Mouse (Mus musculus): Measurements from ENCODE around the gene Ints1.
A peak's percentile ranks its signal among the peaks of the same experiment; 100 is the strongest.
"Not testable (repeated sequence)": the region's sequence is repeated elsewhere in the genome, so short reads cannot be mapped to it uniquely, and the experiment has no call there.

Ints1 gene

DNA sequence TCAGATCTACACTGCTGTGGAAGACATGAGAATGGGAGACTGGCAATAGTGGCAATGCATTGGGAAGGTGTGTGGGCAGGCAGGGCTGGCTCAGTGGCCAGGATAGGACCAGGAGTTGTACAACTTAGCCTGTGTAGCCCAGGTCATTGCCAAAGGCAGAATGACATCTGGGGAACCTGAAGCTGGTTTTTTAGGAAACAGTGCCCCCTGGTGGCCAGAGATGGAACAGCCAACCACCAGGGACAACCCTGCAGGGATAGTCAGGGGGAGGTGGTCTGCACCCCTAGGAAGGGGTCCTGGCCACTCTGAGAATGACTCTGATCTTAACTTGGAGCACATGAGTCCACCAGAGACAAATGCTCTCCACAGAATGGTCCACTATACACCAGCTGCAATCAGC, 24.9 kb downstream of the Ints1 start:
- peak; percentile 61 for DNase-seq

GRCm38 (mm10) chr5:139749413-139750125, 25.9 kb downstream of the Ints1 start:
- no peak for DNase-seq

DNA sequence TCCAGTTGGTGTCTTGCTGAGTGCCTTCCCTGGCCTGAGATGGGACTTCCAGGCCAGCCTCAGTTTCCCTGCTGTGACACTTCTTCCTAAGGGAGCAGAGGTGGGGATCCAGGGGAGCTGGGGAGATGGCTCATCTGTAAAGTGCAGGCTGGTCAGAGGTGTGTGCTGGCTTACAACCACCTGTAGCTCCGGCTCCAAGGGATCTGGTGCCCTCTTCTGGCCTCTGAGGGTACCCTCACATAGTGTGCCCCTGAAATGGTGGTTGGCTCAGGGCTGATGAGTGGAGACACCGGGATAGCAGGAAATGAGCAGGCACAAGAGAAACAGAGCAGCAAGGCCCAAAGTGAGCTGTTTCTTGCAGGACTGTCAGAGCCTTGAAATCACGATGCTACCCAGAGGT, 29.7 kb downstream of the Ints1 start:
- peak; percentile 59 for DNase-seq

- DNase-seq = not testable (repeated sequence)
Measured at GRCm38 (mm10) chr5:139742640-139743039, 32.8 kb downstream of the Ints1 start.

DNA sequence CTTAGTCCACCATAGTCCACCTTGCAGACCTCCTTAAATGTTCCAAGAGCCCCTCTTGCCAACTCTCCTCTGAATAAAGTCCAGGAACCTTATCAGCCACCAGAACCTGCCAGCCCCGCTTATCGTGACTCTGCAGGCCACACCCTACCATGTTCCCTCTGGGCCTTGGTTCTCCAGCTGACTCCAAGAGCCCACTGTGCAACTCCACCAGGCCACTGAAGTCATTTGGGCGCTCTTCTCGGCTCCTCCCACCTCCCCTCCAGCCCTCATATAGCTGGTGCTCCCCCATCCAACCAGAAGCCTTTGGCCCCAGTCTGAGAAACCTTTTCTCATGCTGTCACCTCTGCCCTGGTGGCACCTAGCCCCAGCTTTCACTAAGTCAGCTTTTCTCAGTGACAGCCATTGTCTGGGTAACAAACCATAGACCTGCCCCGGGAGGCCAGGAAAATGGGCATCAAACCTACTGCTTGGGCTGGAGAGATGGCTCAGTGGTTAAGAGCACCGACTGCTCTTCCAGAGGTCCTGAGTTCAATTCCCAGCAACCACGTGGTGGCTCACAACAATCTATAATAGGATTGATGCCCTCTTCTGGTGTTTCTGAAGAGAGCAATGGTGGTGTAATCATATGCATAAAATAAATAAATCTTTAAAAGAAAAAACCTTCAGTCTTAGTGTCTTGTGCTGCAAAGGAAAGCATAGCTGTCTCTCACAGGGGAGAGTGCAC, 36.7 kb downstream of the Ints1 start:
- no peak for DNase-seq

DNA sequence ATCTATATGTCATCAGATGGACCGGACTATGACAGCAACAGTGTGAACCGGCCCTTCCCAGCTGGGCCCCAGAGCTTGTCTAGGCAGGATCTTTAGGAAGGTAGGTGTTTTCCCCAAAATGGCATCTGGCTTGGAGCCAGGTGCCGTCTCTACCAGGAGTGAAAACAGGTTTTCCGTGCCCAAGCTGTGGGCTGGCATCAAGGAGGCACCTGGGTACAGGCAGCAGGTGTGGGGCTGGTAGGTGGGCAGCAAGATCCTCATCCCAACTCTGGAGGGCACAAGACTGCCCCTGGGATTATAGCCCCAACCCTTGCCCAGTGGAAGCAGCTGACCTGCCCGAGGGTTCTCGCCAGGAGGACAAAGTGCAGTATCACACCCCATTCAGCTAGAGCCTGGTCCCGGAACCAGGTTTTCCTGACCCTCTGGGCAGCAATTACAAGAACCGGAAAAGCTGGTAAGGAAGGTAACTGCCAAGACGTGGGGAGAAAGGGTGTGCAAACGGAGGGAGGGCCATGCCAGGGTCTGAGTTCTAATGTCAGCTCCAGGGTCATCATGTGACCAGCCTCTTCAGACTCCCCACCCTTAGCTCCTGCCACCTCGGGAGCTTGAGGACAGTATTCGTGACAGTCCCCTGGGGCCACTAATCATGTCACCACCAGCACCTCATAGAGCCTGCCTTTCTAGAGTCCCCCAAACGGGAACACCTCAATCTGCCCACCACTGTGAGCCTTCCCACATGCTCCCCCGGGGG, 37.5 kb downstream of the Ints1 start:
- DNase-seq = no peak

DNA sequence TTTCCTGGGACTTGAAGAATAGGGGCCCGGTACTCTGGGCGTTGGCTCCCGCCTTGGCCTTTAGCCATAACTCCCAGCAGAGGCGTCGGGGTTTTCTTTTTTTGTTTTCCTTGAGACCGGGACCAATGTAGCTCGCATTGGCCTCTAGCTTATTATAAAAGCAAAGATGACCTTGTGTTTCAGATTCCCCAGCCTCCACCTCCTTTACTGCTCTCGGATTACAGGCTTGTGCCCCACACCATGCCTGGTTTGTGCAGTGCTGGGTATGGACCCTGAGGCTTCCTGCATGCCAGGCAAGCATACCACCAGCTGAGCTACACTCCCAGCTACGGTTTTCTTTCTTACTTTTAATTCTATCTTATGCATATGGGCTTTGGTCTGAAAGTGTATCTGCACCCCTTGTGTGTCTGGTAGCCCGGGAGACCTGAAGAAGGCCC, 39.0 kb downstream of the Ints1 start:
- no peak for DNase-seq

- peak; percentile 81 for DNase-seq
Measured at GRCm38 (mm10) chr5:139735677-139736503, 39.6 kb downstream of the Ints1 start, which contains the start of gene Micall2. Micall2 (minus strand) TSS chr5:139736336.

- no peak for DNase-seq
Measured at GRCm38 (mm10) chr5:139734746-139735145, 40.7 kb downstream of the Ints1 start.

DNA sequence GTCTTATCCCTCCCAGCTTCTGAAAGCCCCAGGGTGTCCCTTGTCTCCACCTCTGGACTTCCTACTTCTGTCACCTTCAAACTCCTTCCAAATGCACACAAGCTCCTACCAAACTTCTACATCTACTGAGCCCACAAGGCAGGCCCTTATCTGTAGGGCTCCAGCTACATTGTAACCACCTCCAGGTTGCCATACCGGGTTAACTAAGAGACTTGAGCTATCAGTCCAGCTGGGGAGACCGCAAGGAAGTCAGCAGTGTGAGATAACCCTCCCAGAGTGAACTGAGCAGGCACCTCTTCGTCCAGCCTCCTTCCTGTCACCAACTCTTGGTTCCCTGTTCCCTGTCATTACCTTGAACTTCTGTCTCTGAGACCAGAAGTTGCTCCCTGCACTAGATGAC, 41.5 kb downstream of the Ints1 start:
- no peak for DNase-seq

DNA sequence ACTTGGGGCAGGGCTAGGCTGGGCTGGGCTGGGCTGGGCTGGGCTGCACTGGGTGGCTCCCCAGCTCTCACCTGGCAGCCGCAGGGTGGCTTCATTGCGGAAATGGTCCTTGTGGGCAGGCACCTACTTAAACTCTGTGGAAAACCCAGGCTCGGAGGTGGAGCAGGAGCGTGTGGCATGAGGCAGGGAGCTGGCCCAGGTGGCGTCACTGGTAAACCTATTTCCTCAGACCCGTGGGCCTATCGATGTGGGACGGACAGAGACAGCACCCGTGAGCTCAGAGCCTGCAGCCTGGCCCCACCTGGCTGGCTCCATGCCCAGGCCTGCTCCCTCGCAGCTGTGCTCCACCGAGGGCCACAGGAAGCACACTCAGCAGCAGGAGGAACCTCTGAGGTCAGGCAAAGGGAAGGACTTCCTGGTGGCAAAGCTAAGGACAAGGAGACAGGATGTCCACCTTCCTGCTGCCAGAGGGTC, 42.8 kb downstream of the Ints1 start:
- no peak for DNase-seq

DNA sequence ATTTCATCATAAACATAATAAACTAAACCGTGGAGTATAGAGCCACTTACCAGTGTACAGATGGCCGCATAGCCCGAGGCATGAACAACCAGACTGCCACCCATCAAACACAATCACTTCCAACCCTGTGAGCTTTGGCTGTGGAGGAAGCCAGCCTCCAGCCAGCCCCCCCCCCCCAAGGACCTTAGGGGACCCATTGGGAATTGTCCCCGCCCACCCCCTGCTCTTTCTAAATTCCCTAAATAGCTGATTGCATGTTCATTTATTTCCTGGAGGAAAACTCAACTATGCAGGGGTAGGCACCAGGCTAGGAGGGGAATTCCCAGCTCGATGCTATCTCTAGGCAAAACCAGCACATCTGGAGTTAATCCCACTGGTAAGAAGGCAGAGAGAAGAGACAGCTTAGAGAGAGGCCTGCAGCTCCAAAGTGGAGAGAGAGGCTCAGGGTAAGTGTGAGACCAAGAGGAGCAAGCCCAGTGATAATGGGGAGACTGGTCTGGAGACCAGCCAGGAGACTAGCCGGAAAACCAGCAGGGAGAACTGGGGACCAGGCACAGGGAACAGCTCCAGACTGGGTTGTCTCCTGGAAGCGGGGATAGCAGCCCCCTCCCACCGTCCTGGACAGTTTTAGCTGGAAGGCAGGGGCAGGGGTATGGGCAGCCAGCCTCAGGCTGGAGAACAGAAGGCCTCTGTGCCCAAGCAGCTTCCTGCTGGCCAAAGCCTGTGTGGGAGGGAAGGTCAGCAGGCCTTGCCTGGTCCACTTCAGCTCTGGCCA, 44.6 kb downstream of the Ints1 start:
- DNase-seq = no peak

DNA sequence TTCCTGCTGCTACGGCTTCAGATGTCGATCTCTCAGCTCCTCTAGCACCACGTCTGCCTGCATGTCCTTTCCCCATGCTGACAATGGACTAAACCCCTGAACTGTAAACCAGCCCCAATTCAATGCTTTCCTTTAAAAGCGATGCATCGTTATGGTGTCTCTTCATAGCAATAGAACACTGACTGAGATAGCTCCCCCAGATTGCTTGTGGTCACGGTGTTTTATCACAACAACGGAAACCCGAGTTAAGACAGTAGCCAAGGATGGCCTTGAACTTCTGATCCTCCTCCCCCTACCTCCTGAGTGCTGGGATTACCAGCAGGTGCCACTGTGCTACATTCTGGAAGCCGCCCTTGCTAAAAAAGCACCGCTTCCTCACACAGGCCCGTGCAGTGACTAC, 48.2 kb downstream of the Ints1 start:
- no peak for DNase-seq

GRCm38 (mm10) chr5:139726186-139726585, 49.3 kb downstream of the Ints1 start:
- DNase-seq = no peak

GRCm38 (mm10) chr5:139724336-139725116, 50.9 kb downstream of the Ints1 start:
- DNase-seq = no peak

GRCm38 (mm10) chr5:139723113-139723512, 52.4 kb downstream of the Ints1 start:
- no peak for DNase-seq

GRCm38 (mm10) chr5:139722709-139723108, 52.8 kb downstream of the Ints1 start:
- no peak for DNase-seq

- DNase-seq = no peak
Measured at GRCm38 (mm10) chr5:139718949-139719348, 56.5 kb downstream of the Ints1 start.

- no peak for DNase-seq
Measured at GRCm38 (mm10) chr5:139718540-139718939, 56.9 kb downstream of the Ints1 start.

GRCm38 (mm10) chr5:139717723-139718122, 57.8 kb downstream of the Ints1 start:
- DNase-seq = peak; percentile 46

DNA sequence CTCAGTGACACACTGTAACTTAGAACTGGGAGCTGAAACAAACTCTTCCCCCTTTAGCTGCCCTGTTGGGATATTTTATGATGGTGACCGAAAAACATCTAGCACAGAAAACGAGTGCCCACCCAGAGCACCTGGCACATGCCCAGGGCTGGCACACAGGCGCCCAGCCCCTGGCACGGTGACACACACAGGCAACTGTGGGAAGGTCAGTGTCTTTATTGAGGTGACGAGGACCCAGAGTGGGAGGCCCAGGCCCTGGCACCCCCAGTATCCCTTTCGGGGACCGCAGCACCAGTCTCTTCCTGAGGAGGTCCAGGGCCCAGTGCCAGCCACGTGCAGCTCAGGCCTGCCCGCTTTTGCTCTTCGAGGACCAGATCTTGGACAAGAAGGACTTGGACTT, 69.0 kb downstream of the Ints1 start:
- no peak for DNase-seq
